ENCODE assay signal across 15 mouse cellular contexts in the genomic region with DNA sequence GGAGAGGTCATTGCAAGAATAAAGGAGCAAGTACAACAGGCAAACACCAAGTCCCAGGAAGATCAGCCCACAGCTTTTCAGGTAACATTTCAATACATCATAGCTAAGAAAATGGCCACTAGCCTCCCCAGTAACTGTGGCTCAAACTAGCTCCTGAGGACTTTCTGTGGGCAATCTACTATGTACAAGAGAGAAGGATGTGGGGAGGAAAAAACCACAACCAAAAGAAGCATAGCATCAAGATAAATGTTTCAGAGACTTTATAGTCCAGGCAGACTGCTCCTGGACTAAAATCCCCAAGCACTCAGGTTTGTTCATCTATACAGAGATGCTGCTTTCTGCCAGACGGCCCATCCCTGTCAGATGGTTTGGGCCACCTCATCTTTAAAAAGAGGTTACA. TPM values are rescaled to one million over a fixed set of nuclear protein-coding genes. Genes with fewer than 3 reads are reported as not detected.
DNase-seq lines count a peak whose midpoint lies in the region; ATAC-seq and TF ChIP-seq lines count a peak whose summit lies in the region.
"Had no signal": no experiment of that assay in that cellular context is flagged by ENCODE, and none has a peak within 500 bp of the region (broad histone marks: within the 10 kb centered on the region; RNA-seq: fewer than 3 reads in every experiment).

No protein-coding gene starts in this region.

- no peak overlapping the region for H3K4me2 ChIP-seq in kidney, postnatal 0 days (ENCODE audit: low read length)
- H3K4me2 ChIP-seq in liver, postnatal 0 days (ENCODE audit: low read depth, low read length) = peak overlapping the region; percentile 14; the same call in 1 of the 2 replicates
- H3K4me2 ChIP-seq: forebrain, embryonic 12.5 days had no signal

- peak overlapping the region; percentile 21; the same call in 1 of the 2 replicates for H3K27ac ChIP-seq in heart, adult 2 months
- H3K27ac ChIP-seq in kidney, postnatal 0 days = peak overlapping the region; percentile 13; the same call in 1 of the 2 replicates
- no peak overlapping the region for H3K27ac ChIP-seq in kidney, adult 2 months (ENCODE audit: insufficient read depth, low read depth, low read length)
- H3K27ac ChIP-seq in MEL (ENCODE audit: control insufficient read depth, low read depth, low read length) = no peak overlapping the region
- peak overlapping the region; percentile 49 for H3K27ac ChIP-seq in liver, postnatal 0 days (ENCODE audit: low read depth)
- H3K27ac ChIP-seq: forebrain, embryonic 12.5 days; liver, embryonic 14.5 days had no signal

- peaks cover 70% of the 10 kb centered on the region for H3K36me3 ChIP-seq in heart, adult 2 months (ENCODE audit: control insufficient read depth, insufficient read depth, low read length)
- H3K36me3 ChIP-seq in kidney, postnatal 0 days (ENCODE audit: insufficient read depth, low read length) = 0 out of 2 replicates have a peak, but pooled peaks cover 2% of the 10 kb centered on the region
- no peaks in the 10 kb centered on the region; the same call in 1 of the 2 replicates for H3K36me3 ChIP-seq in kidney, adult 2 months (ENCODE audit: control insufficient read depth, insufficient read depth, low read length)
- H3K36me3 ChIP-seq in MEL (ENCODE audit: control insufficient read depth in 1 of 2, insufficient read depth in 2 of 2, low read length in 2 of 2) = peaks cover 3 to 81% of the 10 kb centered on the region in 2 experiments; a peak in 3 of 4 replicates
- H3K36me3 ChIP-seq in liver, postnatal 0 days (replicated peaks; ENCODE audit: insufficient read depth, low read length) = no peaks in the 10 kb centered on the region

- intact Hi-C loops in heart, adult 2 months (cut with DNase I) = no loop called here
- intact Hi-C loops in heart, postnatal 25 days (cut with DNase I) = loop anchor here (5.0 kb wide), 1 partner anchor 34 kb away; no protein-coding TSS in a partner anchor

- 79% methylated on average over 1 of the region's 1 CpGs for WGBS in heart, adult 2 months
- 77% methylated on average over 1 of the region's 1 CpGs for WGBS in kidney, postnatal 0 days
- whole genome bisulfite sequencing in kidney, adult 2 months = 80% methylated on average over 1 of the region's 1 CpGs
- 85% methylated on average over 1 of the region's 1 CpGs for WGBS in liver, postnatal 0 days (ENCODE audit: insufficient replicate concordance)

- DNase-seq in heart, adult 2 months = no peak
- DNase-seq in heart, postnatal 25 days (ENCODE audit: low spot score) = no peak
- no peak for DNase-seq in kidney, postnatal 0 days (ENCODE audit: low spot score)
- no peak for DNase-seq in kidney, adult 2 months
- peak; percentile 45 for DNase-seq in MEL (ENCODE audit: low read depth, low spot score)
- DNase-seq in liver, postnatal 0 days = no peak
- DNase-seq in urinary bladder, postnatal 10 days (ENCODE audit: low spot score) = no peak
- DNase-seq in right cerebral cortex, postnatal 10 days (ENCODE audit: low spot score in 2 of 2) = no peak
- DNase-seq: adrenal gland, postnatal 14 days; cerebellum, adult 11 months; kidney, postnatal 10 days; layer of hippocampus, postnatal 36 days; thymus, adult 2 months had no signal

- no peak for TF ChIP-seq CTCF in heart, adult 2 months (IDR thresholded peaks at IDR 0.05)
- TF ChIP-seq CTCF in kidney, postnatal 0 days (IDR thresholded peaks at IDR 0.05; ENCODE audit: low read depth) = no peak
- no peak for TF ChIP-seq CTCF in kidney, adult 2 months (conservative IDR thresholded peaks at IDR 0.05; ENCODE audit: insufficient read depth, insufficient read length, low read depth, low read length)
- TF ChIP-seq CTCF in MEL (IDR thresholded peaks at IDR 0.05 in 2 of 3, conservative IDR thresholded peaks at IDR 0.05 in 1 of 3; ENCODE audit: control insufficient read depth in 1 of 3, insufficient read depth in 1 of 3, low read depth in 2 of 3, low read length in 3 of 3, poor library complexity in 1 of 3, severe bottlenecking in 1 of 3) = no peak
- no peak for TF ChIP-seq CTCF in liver, postnatal 0 days (IDR thresholded peaks at IDR 0.05; ENCODE audit: low read depth)

- H3K4me3 ChIP-seq in heart, adult 2 months = no peak overlapping the region
- no peak overlapping the region for H3K4me3 ChIP-seq in kidney, postnatal 0 days (replicated peaks; ENCODE audit: low read depth, low read length)
- no peak overlapping the region for H3K4me3 ChIP-seq in kidney, adult 2 months (ENCODE audit: insufficient read depth, low read depth, low read length)
- no peak overlapping the region for H3K4me3 ChIP-seq in MEL (ENCODE audit: control insufficient read depth in 1 of 2, insufficient read depth in 1 of 2, low read depth in 2 of 2, low read length in 2 of 2)
- H3K4me3 ChIP-seq in liver, postnatal 0 days (ENCODE audit: low read depth, low read length) = no peak overlapping the region
- H3K4me3 ChIP-seq: forebrain, embryonic 12.5 days had no signal

- TF ChIP-seq RAD21 in MEL (IDR thresholded peaks at IDR 0.05; ENCODE audit: low read depth, low read length) = no peak

- H3K4me1 ChIP-seq in heart, adult 2 months (ENCODE audit: control insufficient read depth, insufficient read depth, low read length) = peaks cover 46% of the 10 kb centered on the region
- peaks cover 67% of the 10 kb centered on the region for H3K4me1 ChIP-seq in kidney, postnatal 0 days (replicated peaks; ENCODE audit: insufficient read depth, low read length)
- H3K4me1 ChIP-seq in kidney, adult 2 months (ENCODE audit: control insufficient read depth, insufficient read depth, low read length) = peaks cover 62% of the 10 kb centered on the region
- H3K4me1 ChIP-seq in MEL (ENCODE audit: control insufficient read depth in 1 of 2, insufficient read depth in 2 of 2, low read length in 2 of 2) = peaks cover 38 to 60% of the 10 kb centered on the region in 2 experiments
- peaks cover 89% of the 10 kb centered on the region for H3K4me1 ChIP-seq in liver, postnatal 0 days (ENCODE audit: insufficient read depth)

- no peak for TF ChIP-seq POLR2A in heart, adult 2 months (IDR thresholded peaks at IDR 0.05; ENCODE audit: insufficient read depth, low read depth, low read length)
- TF ChIP-seq POLR2A in kidney, adult 2 months (IDR thresholded peaks at IDR 0.05; ENCODE audit: low read depth, low read length) = no peak
- TF ChIP-seq POLR2A in MEL (IDR thresholded peaks at IDR 0.05; ENCODE audit: control insufficient read depth in 1 of 2, insufficient read depth in 1 of 2, low read depth in 1 of 2, low read length in 2 of 2, poor library complexity in 1 of 2) = no peak

- no peaks in the 10 kb centered on the region for H3K27me3 ChIP-seq in heart, adult 2 months (ENCODE audit: control insufficient read depth, insufficient read depth, low read length)
- no peaks in the 10 kb centered on the region for H3K27me3 ChIP-seq in kidney, postnatal 0 days (ENCODE audit: insufficient read depth, low read length)
- no peaks in the 10 kb centered on the region for H3K27me3 ChIP-seq in kidney, adult 2 months (replicated peaks; ENCODE audit: control insufficient read depth, insufficient read depth, low read length)
- no peaks in the 10 kb centered on the region for H3K27me3 ChIP-seq in MEL (ENCODE audit: control insufficient read depth in 1 of 2, insufficient read depth in 2 of 2, low read length in 2 of 2)
- H3K27me3 ChIP-seq in liver, postnatal 0 days (ENCODE audit: insufficient read depth, low read length) = no peaks in the 10 kb centered on the region
- H3K27me3 ChIP-seq: forebrain, embryonic 12.5 days had no signal

- peaks cover 20% of the 10 kb centered on the region for H3K79me2 ChIP-seq in heart, adult 2 months (replicated peaks; ENCODE audit: control insufficient read depth, insufficient read depth, low read length)
- peaks cover 75% of the 10 kb centered on the region for H3K79me2 ChIP-seq in MEL (ENCODE audit: control insufficient read depth, insufficient read depth, low read length, poor library complexity)

- no peaks in the 10 kb centered on the region for H3K9me3 ChIP-seq in kidney, postnatal 0 days (replicated peaks; ENCODE audit: low read length)
- H3K9me3 ChIP-seq in MEL (replicated peaks; ENCODE audit: insufficient read depth, low read length) = no peaks in the 10 kb centered on the region
- H3K9me3 ChIP-seq in liver, postnatal 0 days (ENCODE audit: low read length) = no peaks in the 10 kb centered on the region
- H3K9me3 ChIP-seq: forebrain, embryonic 12.5 days had no signal

- H3K9ac ChIP-seq in heart, adult 2 months (ENCODE audit: low read depth, low read length) = no peak overlapping the region
- H3K9ac ChIP-seq in kidney, postnatal 0 days (ENCODE audit: low read depth, low read length) = no peak overlapping the region
- H3K9ac ChIP-seq in MEL (ENCODE audit: control insufficient read depth, low read depth, low read length, poor library complexity, severe bottlenecking) = no peak overlapping the region
- H3K9ac ChIP-seq in liver, postnatal 0 days (replicated peaks) = peak overlapping the region; percentile 21; the same call in 1 of the 2 replicates
- H3K9ac ChIP-seq: forebrain, embryonic 12.5 days; liver, embryonic 14.5 days had no signal

- TF ChIP-seq EP300 in heart, adult 2 months (IDR thresholded peaks at IDR 0.05; ENCODE audit: insufficient read depth, low read depth, low read length) = no peak
- TF ChIP-seq EP300 in MEL (IDR thresholded peaks at IDR 0.05; ENCODE audit: low read depth in 1 of 2, low read length in 2 of 2) = 0 out of 4 replicates have a peak, but pooled peaks of 1 of the 2 experiments have one; percentile 29
- no peak for TF ChIP-seq EP300 in liver, postnatal 0 days (IDR thresholded peaks at IDR 0.05; ENCODE audit: low read depth)

- no peak for ATAC-seq in kidney, postnatal 0 days (replicated peaks; ENCODE audit: low FRiP score, low read depth)
- ATAC-seq in liver, postnatal 0 days = no peak

RNA-seq across cellular contexts. Expression of a gene that starts 5.9 kb away (rescaled TPM):
- 10 to 100 TPM; 66.1 to 85.7 TPM for total RNA-seq in heart, adult 2 months (2021)
- polyA plus RNA-seq in heart, adult 2 months (2012; rRNA removed) = 123 and 132 TPM in 2 replicates
- 100 to 1,000 TPM in 1 of 2 experiments, 10 to 100 TPM in 1; 77.0 to 101 TPM for total RNA-seq in heart, postnatal 25 days (2021)
- polyA plus RNA-seq in kidney, postnatal 0 days (2015; fragmentation: Nextera tagmentation; extraction: Ambion mirVana) = 255 and 280 TPM in 2 replicates
- 340 and 367 TPM in 2 replicates for polyA plus RNA-seq in kidney, adult 2 months (2012; rRNA removed)
- total RNA-seq in MEL (2012; rRNA removed) = 60.5 and 66.3 TPM in 2 replicates
- polyA plus RNA-seq in MEL (2012; ENCODE audit: insufficient read depth in 1 of 2, insufficient read length in 2 of 2, low read depth in 1 of 2, low replicate concordance in 2 of 2, missing spikeins in 1 of 2) = 100 to 1,000 TPM in 1 of 2 experiments, not detected in 1; 267 TPM
- polyA plus RNA-seq in liver, postnatal 0 days (2015; fragmentation: Nextera tagmentation; extraction: Ambion mirVana) = 76.3 and 81.2 TPM in 2 replicates

RNA-seq across cellular contexts. Expression of a gene that starts 25.4 kb away (rescaled TPM):
- 100 to 1,000 TPM; 156 to 177 TPM for total RNA-seq in heart, adult 2 months (2021)
- polyA plus RNA-seq in heart, adult 2 months (2012; rRNA removed) = 221 and 283 TPM in 2 replicates
- total RNA-seq in heart, postnatal 25 days (2021) = 100 to 1,000 TPM; 148 to 164 TPM
- polyA plus RNA-seq in kidney, postnatal 0 days (2015; fragmentation: Nextera tagmentation; extraction: Ambion mirVana) = 467 and 479 TPM in 2 replicates
- polyA plus RNA-seq in kidney, adult 2 months (2012; rRNA removed) = 321 and 343 TPM in 2 replicates
- total RNA-seq in MEL (2012; rRNA removed) = 525 and 545 TPM in 2 replicates
- 100 to 1,000 TPM in 1 of 2 experiments, not detected in 1; 671 TPM for polyA plus RNA-seq in MEL (2012; ENCODE audit: insufficient read depth in 1 of 2, insufficient read length in 2 of 2, low read depth in 1 of 2, low replicate concordance in 2 of 2, missing spikeins in 1 of 2)
- 162 and 166 TPM in 2 replicates for polyA plus RNA-seq in liver, postnatal 0 days (2015; fragmentation: Nextera tagmentation; extraction: Ambion mirVana)

RNA-seq across cellular contexts. Expression of a gene that starts 25.6 kb away (rescaled TPM):
- total RNA-seq in heart, adult 2 months (2021) = 1 to 10 TPM in 1 of 2 experiments, under 1 TPM in 1; 0.91 to 1.1 TPM
- polyA plus RNA-seq in heart, adult 2 months (2012; rRNA removed) = 2.7 and 3.4 TPM in 2 replicates
- 1 to 10 TPM in 1 of 2 experiments, under 1 TPM in 1; 0.44 to 1.3 TPM for total RNA-seq in heart, postnatal 25 days (2021)
- polyA plus RNA-seq in kidney, postnatal 0 days (2015; fragmentation: Nextera tagmentation; extraction: Ambion mirVana) = 7.6 and 9.5 TPM in 2 replicates
- polyA plus RNA-seq in kidney, adult 2 months (2012; rRNA removed) = 2.3 and 6.2 TPM in 2 replicates
- total RNA-seq in MEL (2012; rRNA removed) = 17.3 and 19.3 TPM in 2 replicates
- polyA plus RNA-seq in MEL (2012; ENCODE audit: insufficient read depth in 1 of 2, insufficient read length in 2 of 2, low read depth in 1 of 2, low replicate concordance in 2 of 2, missing spikeins in 1 of 2) = 10 to 100 TPM in 1 of 2 experiments, not detected in 1; 50.8 TPM
- 11.9 and 16.5 TPM in 2 replicates for polyA plus RNA-seq in liver, postnatal 0 days (2015; fragmentation: Nextera tagmentation; extraction: Ambion mirVana)

Comparison
In these comparisons a context has a peak if more than half of its experiments do, and no peak if none do; other contexts are left out.
1. H3K27ac ChIP-seq: peak in heart, adult 2 months (single experiment), kidney, postnatal 0 days (single experiment) and liver, postnatal 0 days (single experiment); none in kidney, adult 2 months (single experiment) and MEL (single experiment).